Mouse (Mus musculus) left cerebral cortex, adult 18-20 months (tissue): ENCODE results near the gene Irx1. TPM values are rescaled to one million over a fixed set of nuclear protein-coding genes. Genes with fewer than 3 reads are reported as not detected.

Experiments used
- DNase-seq, 2 experiments: peaks; one replicate each; pipeline ENCODE4 v3.0.0; 2021 to 2022; ENCODE audit warnings: low spot score in 2 of 2, mixed read lengths in 1 of 2
- long read RNA-seq, 2 experiments: library from polyadenylated mRNA; stranded (forward); transcript quantifications; one replicate each; pipeline ENCODE4 v2.0.0; 2021
- total RNA-seq, 2 experiments: library from RNA; stranded (reverse); gene quantifications; 2 replicates each; pipeline ENCODE4 v1.2.3; 2021

The Irx1 gene
- under 1 TPM; 0.37 to 0.49 TPM for total RNA-seq
- long read RNA-seq, experiment 1 = 0 reads
- long read RNA-seq, experiment 2 = 0 reads

DNA sequence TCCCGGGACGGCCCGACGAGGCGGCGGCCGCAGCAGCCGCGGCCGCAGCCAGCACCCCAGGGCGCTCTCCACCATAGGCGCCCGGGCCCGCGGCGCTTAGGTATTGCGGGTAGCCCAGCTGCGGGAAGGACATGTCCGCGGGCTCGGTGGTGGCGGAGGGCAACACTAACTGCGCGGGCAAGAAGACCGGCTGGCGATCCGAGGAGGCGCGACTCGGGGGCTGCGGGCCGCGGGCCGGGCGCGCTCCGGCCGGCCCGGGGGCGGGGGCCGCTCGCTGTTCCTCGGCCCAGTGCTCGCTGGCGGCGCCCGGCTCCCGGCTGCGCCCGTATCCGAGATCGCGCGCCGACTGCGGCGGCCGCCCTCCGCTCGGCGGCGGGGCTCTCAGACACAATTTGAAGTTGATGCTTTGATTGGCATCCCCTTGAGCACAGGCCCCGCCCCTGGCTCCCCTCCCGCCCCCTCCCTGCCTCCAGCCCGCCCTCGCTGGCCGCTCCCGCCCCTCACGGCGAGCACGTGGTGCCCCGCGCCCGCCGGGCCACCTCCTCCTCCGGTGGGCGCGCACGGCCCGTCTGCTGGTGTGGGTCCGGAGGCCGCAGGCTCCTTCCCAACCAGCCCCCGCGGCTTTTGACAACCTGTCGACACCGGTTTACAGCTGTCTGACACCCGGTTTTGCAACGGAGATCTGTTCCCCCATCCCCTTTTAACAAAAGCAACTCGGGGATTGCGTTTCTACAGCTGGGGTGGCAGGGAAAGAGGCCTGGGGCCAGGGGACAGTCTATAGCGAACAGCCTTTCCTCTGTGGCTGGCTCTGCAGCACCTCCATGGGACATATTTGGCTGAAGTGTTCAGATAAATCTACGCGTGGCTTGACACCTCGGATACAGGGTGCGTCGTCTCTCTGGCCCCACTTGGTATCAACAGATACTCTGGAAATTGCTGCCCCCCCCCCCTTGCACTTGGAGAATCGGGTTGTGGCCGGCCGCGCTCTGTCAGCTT lies at the start of gene Irx1:
Gene Irx1, minus strand, starts transcription at position 368 of the 996 bp plus-strand sequence.
- no peak for DNase-seq

DNA sequence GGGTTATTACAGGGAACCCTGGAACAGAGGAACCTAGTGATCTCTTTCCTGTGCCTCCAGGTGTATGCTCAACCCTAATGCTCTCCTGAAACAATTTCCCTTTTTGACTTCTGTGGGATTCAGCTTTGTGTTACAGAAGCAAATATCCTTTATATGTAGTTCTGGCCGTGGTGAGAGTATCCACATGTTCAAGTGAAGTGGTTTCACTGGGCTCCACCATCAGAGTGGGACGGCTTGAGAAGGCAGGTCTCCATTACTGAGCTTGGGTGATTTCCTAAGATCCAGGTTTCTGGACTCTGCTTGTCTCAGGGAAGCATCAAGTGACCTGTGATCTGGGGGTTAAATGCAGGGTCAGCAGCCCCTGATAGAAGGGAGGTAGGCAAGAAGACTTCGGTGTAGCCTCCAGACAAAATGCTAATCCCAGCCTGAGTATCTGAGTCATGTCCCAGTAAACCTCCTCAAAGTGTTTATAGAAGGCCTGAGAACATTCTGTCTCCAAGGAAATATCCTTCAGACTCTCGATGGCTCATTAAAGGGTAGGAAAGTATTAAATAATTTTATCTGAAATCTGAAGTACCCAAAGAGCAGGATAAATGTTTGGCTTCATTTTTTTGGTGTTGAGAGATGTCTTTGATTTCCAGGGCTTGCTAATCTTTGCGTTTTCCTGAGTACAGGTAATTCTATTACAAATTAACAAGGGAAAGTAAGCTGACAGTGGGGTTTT lies 16.6 kb upstream of the Irx1 start:
- DNase-seq = no peak

DNA sequence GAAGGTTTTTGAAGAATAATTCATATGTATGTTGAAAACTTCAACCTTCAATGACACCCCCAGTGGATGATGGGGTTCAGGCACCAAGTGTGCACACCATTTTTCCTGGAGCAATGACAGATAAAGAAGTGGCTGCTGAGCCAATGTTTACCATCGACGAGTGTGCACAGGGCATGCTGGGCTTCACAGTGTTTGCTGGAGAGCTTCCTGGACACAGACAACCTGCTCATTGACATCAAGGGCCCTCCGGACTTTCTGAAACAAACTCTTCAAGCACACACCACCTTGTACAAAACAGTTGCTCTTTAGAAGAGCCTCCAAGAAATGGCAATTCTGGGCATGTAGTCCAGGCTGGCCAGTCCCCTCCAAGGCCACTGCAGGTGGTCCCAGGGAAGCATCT lies 12.2 kb upstream of the Irx1 start:
- no peak for DNase-seq

DNA sequence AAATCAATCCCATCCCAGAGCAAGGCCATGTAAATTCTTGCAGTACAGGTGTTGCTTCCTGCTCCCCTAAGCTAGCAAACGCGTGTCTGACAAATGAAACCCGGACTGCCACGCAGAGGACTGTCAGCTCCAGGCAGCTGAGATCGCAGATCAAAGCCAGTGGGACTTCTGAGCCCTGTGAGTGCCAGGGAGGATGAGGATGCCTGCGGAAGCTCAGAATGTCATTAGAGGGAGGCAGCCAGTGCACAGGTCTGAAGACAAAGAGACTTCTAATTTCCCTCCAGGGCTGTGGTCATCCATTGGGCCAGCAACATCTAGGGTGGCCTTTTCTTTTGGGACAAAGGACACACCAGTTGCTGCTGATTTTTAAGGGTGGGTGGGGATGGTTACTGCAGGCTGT lies 4.8 kb upstream of the Irx1 start:
- no peak for DNase-seq

DNA sequence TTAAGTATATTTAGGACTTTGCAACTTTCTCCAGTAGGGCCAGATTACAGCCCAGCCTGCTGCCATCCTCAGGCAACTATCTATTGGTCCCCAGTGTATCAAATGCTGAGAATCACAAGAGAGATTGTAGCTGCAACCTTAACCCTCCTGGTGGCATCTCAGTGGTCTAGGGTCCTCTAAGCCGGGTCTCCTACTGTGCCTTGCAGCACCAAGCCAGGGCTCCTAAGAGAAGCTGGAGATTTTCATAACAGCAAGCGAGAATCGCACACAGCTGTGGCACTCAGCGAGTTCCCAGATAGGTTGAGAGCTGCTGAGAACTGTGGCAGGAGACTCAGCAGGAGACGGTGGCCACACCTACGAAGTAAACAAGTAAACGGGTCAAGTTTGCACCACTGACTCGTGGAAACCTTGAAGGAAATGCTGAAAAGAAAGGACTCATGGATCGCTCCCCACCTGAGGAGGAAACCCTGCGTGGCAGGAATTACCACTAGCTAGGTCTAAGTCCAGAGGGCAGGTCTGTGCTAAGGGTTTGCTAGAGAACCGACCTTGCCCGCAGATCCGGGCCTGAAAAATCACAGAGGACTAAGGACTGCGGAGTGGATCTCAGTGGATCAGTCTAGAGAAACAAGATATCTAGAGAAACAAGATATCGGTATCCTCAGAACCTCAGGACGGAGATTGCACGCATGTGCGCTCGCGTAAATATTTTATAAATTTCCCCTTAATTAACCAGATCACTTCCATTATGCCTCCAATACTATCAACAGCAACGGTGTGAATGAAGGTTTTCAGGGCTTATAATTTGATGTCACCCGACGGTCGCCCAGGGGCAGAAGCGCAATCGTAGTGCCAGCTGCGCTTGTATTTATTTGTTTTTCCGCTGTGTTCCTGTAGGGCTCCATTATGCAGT lies 4.1 kb upstream of the Irx1 start:
- no peak for DNase-seq

- DNase-seq = no peak
Measured at GRCm38 (mm10) chr13:71966631-71967030, 3.1 kb upstream of the Irx1 start.

GRCm38 (mm10) chr13:71964366-71964765 lies 843 bp upstream of the Irx1 start:
- DNase-seq = no peak

GRCm38 (mm10) chr13:71962661-71963355 lies 715 bp downstream of the Irx1 start:
- DNase-seq = no peak

- DNase-seq = no peak
Measured at GRCm38 (mm10) chr13:71961891-71962660, 1.4 kb downstream of the Irx1 start.

- no peak for DNase-seq
Measured at GRCm38 (mm10) chr13:71960846-71961735, 2.4 kb downstream of the Irx1 start.

GRCm38 (mm10) chr13:71960277-71960672 lies 3.2 kb downstream of the Irx1 start:
- no peak for DNase-seq

DNA sequence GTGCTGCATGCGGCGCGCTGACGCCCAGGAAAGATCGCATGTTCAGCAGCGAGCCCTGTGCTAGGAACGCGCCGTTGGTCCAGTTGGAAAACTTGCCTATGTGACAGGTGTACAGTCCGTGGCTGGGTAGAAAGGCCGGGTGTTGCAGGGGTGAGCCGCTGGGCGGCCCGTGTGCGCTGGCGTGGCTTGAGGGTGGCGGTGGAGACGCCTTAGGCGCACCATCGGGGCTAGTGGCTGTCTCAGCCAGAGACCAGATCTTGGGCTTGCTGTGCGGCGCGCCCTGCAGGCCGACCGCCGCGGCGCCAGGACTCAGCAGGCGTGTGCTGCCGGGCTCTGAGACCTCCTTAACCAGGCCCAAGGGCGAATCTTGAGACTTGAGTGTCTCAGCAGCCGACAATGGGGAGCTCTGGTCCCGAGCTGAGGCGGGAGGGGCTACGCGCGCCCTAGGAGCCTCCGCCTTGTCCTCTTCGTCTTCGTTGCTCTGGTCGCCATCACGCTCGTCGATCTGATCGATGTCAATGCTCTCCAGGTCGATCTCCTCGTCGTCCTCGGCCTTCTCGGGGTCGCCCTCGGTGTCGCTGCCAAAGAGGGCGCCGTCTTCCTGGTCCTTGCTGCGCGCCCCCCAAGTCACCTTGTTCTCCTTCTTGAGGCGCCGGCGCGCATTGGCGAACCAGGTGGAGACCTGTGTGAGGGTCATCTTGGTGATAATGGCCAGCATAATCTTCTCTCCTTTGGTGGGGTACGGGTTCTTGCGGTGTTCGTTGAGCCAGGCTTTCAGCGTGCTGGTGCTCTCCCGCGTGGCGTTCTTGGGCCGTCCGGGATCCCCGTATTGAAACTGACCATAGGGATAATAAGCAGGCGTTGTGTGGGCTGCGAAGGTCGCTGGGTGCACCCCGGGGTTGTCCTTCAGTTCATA lies 3.9 kb downstream of the Irx1 start:
- no peak for DNase-seq

- no peak for DNase-seq
Measured at GRCm38 (mm10) chr13:71958651-71959050, 4.9 kb downstream of the Irx1 start.

- no peak for DNase-seq
Measured at GRCm38 (mm10) chr13:71957811-71958351, 5.6 kb downstream of the Irx1 start.

DNA sequence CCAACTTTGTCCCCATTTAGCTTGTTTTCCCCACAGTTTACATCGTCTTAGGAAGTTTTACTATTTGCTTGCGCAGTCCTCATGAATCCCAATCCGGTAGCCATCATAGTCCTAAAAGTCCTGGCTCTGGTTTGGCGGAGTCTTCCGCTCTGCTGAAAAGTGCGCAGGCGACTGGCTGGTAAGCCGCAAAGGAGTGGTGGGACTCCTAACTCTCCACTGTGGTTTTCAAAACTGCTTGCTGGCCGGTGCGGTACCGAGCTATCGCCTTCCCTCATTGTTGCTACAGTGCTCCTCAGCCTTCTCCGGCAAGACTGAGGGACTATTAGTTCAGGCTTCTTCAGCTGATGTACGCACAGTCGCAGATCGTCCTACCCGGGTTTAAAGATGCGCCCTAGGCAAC lies 6.4 kb downstream of the Irx1 start:
- DNase-seq = no peak

- DNase-seq = no peak
Measured at GRCm38 (mm10) chr13:71956481-71956880, 7.0 kb downstream of the Irx1 start.

- no peak for DNase-seq
Measured at GRCm38 (mm10) chr13:71951966-71952365, 11.6 kb downstream of the Irx1 start.
